Comparison of ENCODE assay signal across 10 mouse cellular contexts in genomic region chr14:31509911-31510310, GRCm38 (mm10). TPM values are rescaled to one million over a fixed set of nuclear protein-coding genes. Genes with fewer than 3 reads are reported as not detected.
DNase-seq lines count a peak whose midpoint lies in the region.
"Had no signal": no experiment of that assay in that cellular context is flagged by ENCODE, and none has a peak within 500 bp of the region (broad histone marks: within the 10 kb centered on the region; RNA-seq: fewer than 3 reads in every experiment).

No protein-coding gene starts in this region.

- peak; percentile 72 to 73 for DNase-seq in cerebellum, postnatal 14 days
- no peak for DNase-seq in cerebellum, adult 11-12 months
- peak; percentile 45 for DNase-seq in kidney, postnatal 10 days
- DNase-seq in kidney, adult 11 months: no peak
- DNase-seq in 416B (ENCODE audit: low read depth): peak; percentile 14
- DNase-seq in adrenal gland, postnatal 25 days: peak; percentile 72
- DNase-seq in left cerebral cortex, postnatal 36 days (ENCODE audit: low spot score in 2 of 2): no peak
- no peak for DNase-seq in B cell, adult 2 months
- DNase-seq: left cerebral cortex, postnatal 4 days; thymus, postnatal 36 days had no signal

- intact Hi-C loops in left cerebral cortex, postnatal 36 days (cut with DNase I): no loop called here

RNA-seq across cellular contexts. Expression of gene Mettl6, which starts 15.1 kb away (rescaled TPM):
- 24.4 and 24.5 TPM in 2 replicates for total RNA-seq in adrenal gland, postnatal 25 days (2021)
- 10 to 100 TPM; 29.7 to 35.1 TPM for total RNA-seq in left cerebral cortex, postnatal 36 days (2021)

RNA-seq across cellular contexts. Expression of gene Eaf1, which starts 15.7 kb away (rescaled TPM):
- 41.4 and 50.6 TPM in 2 replicates for total RNA-seq in adrenal gland, postnatal 25 days (2021)
- 10 to 100 TPM; 12.4 to 13.8 TPM for total RNA-seq in left cerebral cortex, postnatal 36 days (2021)

Comparison
In these comparisons a context has a peak if more than half of its experiments do, and no peak if none do; other contexts are left out.
1. DNase-seq: peak in cerebellum, postnatal 14 days (2 of 2), kidney, postnatal 10 days (single experiment), 416B (single experiment) and adrenal gland, postnatal 25 days (single experiment); none in cerebellum, adult 11-12 months (single experiment), kidney, adult 11 months (single experiment), left cerebral cortex, postnatal 36 days (0 of 2) and B cell, adult 2 months (0 of 2).